Mouse (Mus musculus): Measurements from ENCODE around the gene Gcnt3.

Gcnt3 gene

DNA sequence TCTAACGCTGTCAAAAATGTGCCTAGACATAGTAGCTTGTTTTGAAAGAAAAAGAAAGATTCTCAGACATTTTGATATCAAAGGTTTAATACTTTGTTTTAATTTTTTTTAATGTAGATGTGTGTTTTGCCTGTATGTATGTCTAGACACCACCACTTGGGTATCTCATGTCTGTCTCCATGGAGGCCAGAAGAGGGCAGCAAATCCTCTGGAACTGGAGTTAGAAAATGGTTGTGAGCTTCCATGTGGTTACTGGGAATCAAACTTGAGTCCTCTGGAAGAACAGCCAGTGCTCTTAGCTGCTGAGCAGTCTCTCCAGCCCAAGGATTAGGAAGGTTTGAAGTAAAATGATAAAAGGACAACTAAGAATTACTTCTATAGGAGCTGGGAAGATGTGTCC is 38.6 kb downstream of the Gcnt3 start:
- no peak for DNase-seq

DNA sequence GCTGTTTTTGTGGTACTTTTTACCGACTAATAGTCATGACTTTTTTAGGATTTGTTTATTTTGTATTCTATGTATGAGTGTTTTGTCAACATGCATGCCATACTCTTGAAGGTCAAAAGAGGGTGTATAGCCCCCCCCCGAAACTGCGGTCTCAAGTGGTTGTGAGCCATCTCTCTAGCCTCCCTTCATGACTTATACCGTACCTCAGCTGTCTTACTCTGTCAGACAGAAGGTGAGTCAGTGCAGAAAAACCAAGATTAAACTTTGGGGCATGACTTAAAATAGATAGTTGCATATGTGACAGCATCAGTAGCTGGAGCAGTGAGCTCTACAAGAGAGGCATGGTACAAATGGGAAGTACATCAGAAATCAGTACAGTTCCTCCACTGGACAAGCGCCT is 43.3 kb downstream of the Gcnt3 start:
- no peak for DNase-seq

- no peak for DNase-seq
Measured at GRCm38 (mm10) chr9:69993479-69993878, 44.4 kb downstream of the Gcnt3 start.

DNA sequence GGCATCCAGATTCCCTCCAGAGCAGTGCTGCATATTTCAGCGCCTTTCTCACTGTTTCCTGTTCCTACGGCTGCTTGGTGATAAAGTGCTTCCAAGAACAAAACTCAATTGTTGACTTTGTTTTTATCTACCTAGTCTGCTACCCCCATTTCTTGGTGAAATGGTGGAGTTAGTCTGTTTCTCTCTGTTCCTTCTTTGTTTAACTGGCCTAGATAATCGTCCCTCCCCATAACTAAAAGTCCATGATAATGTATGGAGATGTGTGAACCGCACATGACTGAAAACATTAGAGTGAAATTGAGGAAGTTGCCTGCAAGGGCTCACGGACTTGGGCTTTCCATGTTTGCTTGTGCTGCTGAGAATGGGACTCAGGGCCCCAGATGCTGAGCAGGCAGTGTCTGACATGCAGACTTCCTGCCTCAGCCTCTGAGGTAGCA is 45.0 kb downstream of the Gcnt3 start:
- DNase-seq, result no peak

- no peak for DNase-seq
Measured at GRCm38 (mm10) chr9:69990346-69990745, 47.5 kb downstream of the Gcnt3 start.

GRCm38 (mm10) chr9:69989303-69990121 is 48.4 kb downstream of the Gcnt3 start, which contains the start of gene Bnip2:
Gene Bnip2, plus strand, starts transcription at chr9:69989466.
- DNase-seq, result peak; percentile 94

- no peak for DNase-seq
Measured at GRCm38 (mm10) chr9:69988706-69989302, 49.1 kb downstream of the Gcnt3 start.

- DNase-seq, result peak; percentile 39
Measured at GRCm38 (mm10) chr9:69987579-69987978, 50.3 kb downstream of the Gcnt3 start.

DNA sequence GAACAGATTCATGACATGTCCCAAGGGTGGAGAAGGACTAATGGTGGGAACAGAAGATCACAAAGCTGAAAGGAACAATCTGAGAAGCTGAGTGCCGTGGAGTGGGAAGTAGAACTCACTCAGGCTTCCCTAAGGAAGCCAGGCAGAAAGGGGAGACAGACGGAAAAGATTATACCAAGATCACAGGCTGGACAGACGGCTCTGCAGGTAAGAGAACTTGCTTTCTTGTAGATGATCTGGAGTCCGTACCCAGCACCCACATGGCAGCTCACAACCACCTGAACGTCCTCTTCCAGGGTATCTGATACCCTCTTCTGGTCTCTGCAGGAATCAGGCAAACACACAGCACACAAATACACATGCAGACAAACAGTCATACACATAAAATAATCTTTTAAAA is 51.3 kb downstream of the Gcnt3 start:
- no peak for DNase-seq

DNA sequence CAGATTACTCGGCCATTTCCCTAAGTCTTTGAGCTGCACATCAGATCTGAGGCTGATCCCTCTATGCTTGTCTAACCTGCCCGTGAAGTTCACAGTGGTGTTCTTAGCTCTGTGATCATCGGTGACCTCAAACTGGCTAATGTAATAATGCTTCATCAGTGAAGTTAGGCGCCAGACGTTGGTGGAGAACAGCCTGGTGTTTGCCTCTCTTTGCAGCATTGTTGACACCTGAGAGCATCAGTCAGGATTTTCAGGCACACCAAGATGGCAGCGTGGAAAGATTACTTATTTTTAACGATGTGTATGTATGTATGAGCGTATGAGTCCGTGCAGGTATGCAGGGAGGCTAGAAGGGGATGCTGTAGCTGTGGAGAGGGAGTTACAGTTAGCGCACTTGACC is 51.8 kb downstream of the Gcnt3 start:
- no peak for DNase-seq

- no peak for DNase-seq
Measured at GRCm38 (mm10) chr9:69985526-69985925, 52.4 kb downstream of the Gcnt3 start.

Measured in kidney, adult 11 months (tissue).